Mouse (Mus musculus): ENCODE measurements around the gene Vps8.

DNA sequence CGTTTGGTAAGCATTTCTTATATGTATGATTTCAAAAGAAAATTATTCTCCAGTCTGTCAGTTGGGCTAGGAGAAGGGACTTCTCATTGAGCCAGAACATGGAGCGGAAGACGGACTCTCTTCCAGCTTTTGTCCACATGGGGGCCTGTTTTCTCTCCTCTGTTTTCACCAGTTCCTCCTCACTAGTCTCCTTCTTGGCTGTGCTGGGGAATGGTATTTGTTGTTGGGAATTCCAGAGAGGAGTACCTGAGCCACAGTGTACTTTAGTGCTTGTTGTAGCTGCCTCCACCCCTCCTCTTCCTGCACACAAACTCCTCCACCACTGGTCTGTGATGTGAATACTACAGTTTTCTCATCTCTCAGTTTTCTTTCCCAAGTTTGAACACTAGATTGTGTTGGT, 74.7 kb downstream of the Vps8 start:
- TF ChIP-seq CTCF (IDR thresholded peaks at IDR 0.05; ENCODE audit: control insufficient read depth, insufficient read depth, insufficient read length) (no peak), MYOG (IDR thresholded peaks at IDR 0.05; ENCODE audit: control insufficient read depth, extremely low read depth, insufficient read length) (no peak)

Measured in C2C12 (cell line).